In genomic region chr17:27073126-27073525, GRCm38 (mm10) we compare ENCODE assay signal across 17 mouse cellular contexts.
"Had no signal": no experiment of that assay in that cellular context is flagged by ENCODE, and none has a peak within 500 bp of the region (broad histone marks: within the 10 kb centered on the region; RNA-seq: fewer than 3 reads in every experiment).

No protein-coding gene starts in this region.

- DNase-seq: left cerebral cortex, postnatal 4 days; liver; liver, embryonic 13.5 days; liver, postnatal 0 days; lung, adult 18-20 months; lung, adult 2 months; lung, embryonic 14.5 days; lung, postnatal 10 days; lung, postnatal 14 days; lung, postnatal 36 days; lung, postnatal 4 days; midbrain, embryonic 14.5 days had no signal

- ATAC-seq: liver, embryonic 12.5 days; liver, postnatal 0 days; lung, postnatal 0 days; midbrain, embryonic 13.5 days; midbrain, embryonic 15.5 days; midbrain, embryonic 16.5 days had no signal
